Mouse (Mus musculus) splenic B cell, adult 2 months (primary cell): ENCODE results near the gene Dexi.

Experiments
- DNase-seq: peaks from one replicate; pipeline ENCODE4 v3.0.0-alpha.2; 2011; ENCODE audit warnings: low read depth, low spot score
- H3K27me3 ChIP-seq: 2 replicates; pipeline ENCODE4 v1.6.1; 2012; ENCODE audit warnings: mild to moderate bottlenecking, low read length, moderate library complexity, mixed read lengths; ENCODE audit not compliant: control insufficient read depth, poor library complexity, insufficient read depth, severe bottlenecking
- H3K36me3 ChIP-seq: 2 replicates; pipeline ENCODE4 v1.6.1; 2012; ENCODE audit warnings: mild to moderate bottlenecking, low read length, moderate library complexity, mixed read lengths; ENCODE audit not compliant: control insufficient read depth, poor library complexity, insufficient read depth, severe bottlenecking

Dexi gene

GRCm38 (mm10) chr16:10525610-10525980, 17.3 kb downstream of the Dexi start:
- Histone ChIP-seq H3K36me3 (peaks cover 48% of the 10 kb centered on the region), H3K27me3 (no peaks in the 10 kb centered on the region)
- no peak for DNase-seq

- Histone ChIP-seq H3K36me3 (peaks cover 47% of the 10 kb centered on the region), H3K27me3 (no peaks in the 10 kb centered on the region)
- DNase-seq: no peak
Measured at GRCm38 (mm10) chr16:10524866-10525609, 17.8 kb downstream of the Dexi start.

DNA sequence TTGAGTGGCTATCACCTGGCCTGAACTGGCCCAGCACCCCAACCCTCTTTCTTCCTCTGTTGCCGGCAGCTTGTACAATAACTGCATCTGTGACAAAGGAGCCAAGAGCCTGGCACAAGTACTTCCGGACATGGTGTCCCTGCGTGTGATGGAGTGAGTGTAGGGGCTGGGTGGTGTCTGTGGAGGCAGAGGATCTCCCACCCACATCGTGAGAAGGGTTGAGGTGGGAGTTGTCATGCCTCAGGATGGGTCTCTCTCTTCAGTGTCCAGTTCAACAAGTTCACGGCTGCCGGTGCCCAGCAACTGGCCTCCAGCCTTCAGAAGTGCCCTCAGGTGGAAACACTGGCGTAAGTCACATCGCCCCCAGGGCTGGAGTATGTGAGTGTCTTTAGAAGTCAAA, 19.2 kb downstream of the Dexi start:
- DNase-seq: no peak
- no peaks in the 10 kb centered on the region for H3K27me3 ChIP-seq

GRCm38 (mm10) chr16:10522811-10523210, 20.0 kb downstream of the Dexi start:
- no peaks in the 10 kb centered on the region for H3K27me3 ChIP-seq
- peak; percentile 91 for DNase-seq
- H3K36me3 ChIP-seq: peaks cover 44% of the 10 kb centered on the region

More for the DNA sequence above, 19.2 kb downstream of the Dexi start:
- H3K36me3 ChIP-seq: peaks cover 45% of the 10 kb centered on the region

DNA sequence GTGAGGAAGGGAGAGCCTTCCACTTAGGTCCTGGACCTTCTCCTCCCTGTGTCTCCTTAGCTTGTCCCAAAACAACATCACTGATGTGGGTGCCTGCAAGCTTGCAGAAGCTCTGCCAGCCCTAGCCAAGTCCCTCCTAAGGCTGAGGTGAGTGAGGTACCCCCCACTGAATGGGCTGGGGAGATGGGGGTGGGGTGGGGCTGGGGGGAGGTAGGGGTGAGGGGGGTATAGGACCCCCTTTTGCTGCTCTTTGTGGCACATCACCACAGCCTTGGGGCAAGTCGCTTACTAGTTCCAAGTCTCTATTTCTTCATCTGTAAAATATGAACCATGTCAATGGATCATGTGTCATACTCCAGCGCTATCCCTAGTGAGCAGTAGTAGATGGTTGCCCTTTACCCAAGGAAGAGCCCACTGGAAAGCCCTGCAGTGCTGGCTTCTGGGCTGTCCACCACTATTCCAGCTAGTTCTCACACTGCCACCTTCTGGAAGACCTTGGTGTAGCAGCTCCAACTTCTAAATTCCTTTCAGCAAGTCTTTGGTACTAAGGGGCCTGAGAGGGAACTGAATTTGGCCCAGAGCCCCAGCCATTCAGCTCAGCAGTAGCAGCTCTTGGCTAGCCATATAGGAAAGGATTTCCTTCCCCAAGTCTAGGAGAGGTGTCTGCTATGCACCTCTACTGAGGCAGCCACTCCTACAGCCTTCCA, 21.8 kb downstream of the Dexi start:
- DNase-seq: peak; percentile 86
- H3K36me3 ChIP-seq: peaks cover 42% of the 10 kb centered on the region
- H3K27me3 ChIP-seq: no peaks in the 10 kb centered on the region

GRCm38 (mm10) chr16:10518030-10518429, 24.8 kb downstream of the Dexi start:
- no peaks in the 10 kb centered on the region for H3K27me3 ChIP-seq
- DNase-seq: peak; percentile 56
- H3K36me3 ChIP-seq: peaks cover 22% of the 10 kb centered on the region

DNA sequence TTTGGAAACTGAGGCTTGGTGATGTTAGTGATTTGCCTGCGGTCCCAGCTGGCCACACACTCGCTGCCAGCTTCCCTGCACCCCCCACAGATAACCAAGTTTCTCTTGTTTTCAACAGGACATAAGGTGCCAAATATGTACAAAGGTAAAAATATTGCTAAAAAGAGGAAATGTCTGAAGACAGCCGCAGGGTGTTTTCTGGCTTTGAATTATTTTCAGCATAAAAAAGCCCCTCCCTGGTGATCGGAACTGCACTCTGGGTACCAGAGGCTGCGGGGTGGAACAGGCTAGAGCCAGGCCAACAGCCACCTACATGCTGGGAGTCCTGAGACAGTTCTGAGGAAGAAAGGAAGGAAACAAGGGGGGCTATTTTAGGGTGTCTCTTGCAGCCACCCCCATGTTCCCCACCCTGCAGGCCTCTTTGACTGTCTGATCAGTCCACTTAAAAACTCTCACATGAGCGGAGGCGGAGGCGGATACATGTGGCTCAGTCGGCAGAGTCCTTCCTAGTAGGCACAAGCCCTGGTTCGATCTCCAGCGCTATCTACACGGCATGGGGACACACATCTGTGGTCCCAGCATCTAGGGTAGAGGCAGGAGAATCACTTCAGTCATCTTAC, 26.8 kb downstream of the Dexi start:
- Histone ChIP-seq H3K27me3 (no peaks in the 10 kb centered on the region), H3K36me3 (peaks cover 33% of the 10 kb centered on the region)
- peak; percentile 90 for DNase-seq

- H3K27me3 ChIP-seq: no peaks in the 10 kb centered on the region
- no peak for DNase-seq
- H3K36me3 ChIP-seq: peaks cover 41% of the 10 kb centered on the region
Measured at GRCm38 (mm10) chr16:10511134-10511520, 31.7 kb downstream of the Dexi start.

GRCm38 (mm10) chr16:10510477-10511133, 32.2 kb downstream of the Dexi start:
- DNase-seq: no peak
- Histone ChIP-seq H3K36me3 (peaks cover 43% of the 10 kb centered on the region), H3K27me3 (no peaks in the 10 kb centered on the region)

DNA sequence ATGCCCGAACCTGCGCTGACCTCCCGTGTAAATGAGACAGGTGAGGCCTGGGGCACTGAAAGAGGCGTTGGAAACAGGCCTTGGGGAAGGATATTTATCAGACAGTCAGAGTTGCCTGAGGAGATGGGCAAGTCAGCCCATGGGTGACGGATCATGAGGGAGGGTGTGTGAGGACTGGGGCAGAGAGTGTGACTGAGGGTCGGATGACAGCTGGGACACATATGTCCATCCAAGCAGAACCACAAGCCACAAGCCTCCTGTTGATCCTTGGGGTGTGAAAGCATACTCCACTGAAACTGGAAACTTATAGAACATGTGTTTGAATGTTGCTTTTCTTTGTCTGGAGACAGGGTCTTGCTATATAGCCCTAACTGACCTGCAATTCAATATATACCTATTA, 34.2 kb downstream of the Dexi start:
- peak; percentile 81 for DNase-seq
- Histone ChIP-seq H3K27me3 (no peaks in the 10 kb centered on the region), H3K36me3 (peaks cover 47% of the 10 kb centered on the region)

GRCm38 (mm10) chr16:10507445-10507844, 35.4 kb downstream of the Dexi start:
- peaks cover 51% of the 10 kb centered on the region for H3K36me3 ChIP-seq
- DNase-seq: no peak
- H3K27me3 ChIP-seq: no peaks in the 10 kb centered on the region

- no peaks in the 10 kb centered on the region for H3K27me3 ChIP-seq
- peak; percentile 61 for DNase-seq
Measured at GRCm38 (mm10) chr16:10503058-10503457, 39.8 kb downstream of the Dexi start.

GRCm38 (mm10) chr16:10501865-10502264, 41.0 kb downstream of the Dexi start:
- Histone ChIP-seq H3K27me3 (no peaks in the 10 kb centered on the region), H3K36me3 (peaks cover 36% of the 10 kb centered on the region)
- peak; percentile 70 for DNase-seq

More at GRCm38 (mm10) chr16:10503058-10503457, 39.8 kb downstream of the Dexi start:
- peaks cover 39% of the 10 kb centered on the region for H3K36me3 ChIP-seq

- H3K36me3 ChIP-seq: peaks cover 32% of the 10 kb centered on the region
- no peaks in the 10 kb centered on the region for H3K27me3 ChIP-seq
- DNase-seq: peak; percentile 86
Measured at GRCm38 (mm10) chr16:10499122-10499521, 43.7 kb downstream of the Dexi start.
